Mouse (Mus musculus) CH12.LX (cell line): Measurements from ENCODE around the gene Nrxn3.

Experiments
- CTCF ChIP-seq, 2 experiments: IDR thresholded peaks in 1 of 2; conservative IDR thresholded peaks in 1 of 2; 2 replicates each; pipeline ENCODE4 v1.5.1; 2011 to 2012; ENCODE audit warnings: low read depth in 2 of 2, low read length in 2 of 2, improper control_type of control experiment in 1 of 2, inconsistent platforms in 1 of 2, mild to moderate bottlenecking in 1 of 2, moderate library complexity in 1 of 2
- EP300 ChIP-seq: IDR thresholded peaks from 2 replicates; pipeline ENCODE4 v1.6.1; 2011; ENCODE audit warnings: low read length, improper control_type of control experiment
- ETS1 ChIP-seq: conservative IDR thresholded peaks from 2 replicates; pipeline ENCODE4 v1.6.1; 2012; ENCODE audit warnings: low read depth, mild to moderate bottlenecking, inconsistent platforms, low read length, improper control_type of control experiment, moderate library complexity
- GABPA ChIP-seq: IDR thresholded peaks from 2 replicates; pipeline ENCODE4 v1.6.1; 2012; ENCODE audit warnings: low read depth, low read length, improper control_type of control experiment, inconsistent platforms; ENCODE audit not compliant: insufficient replicate concordance
- HCFC1 ChIP-seq: IDR thresholded peaks from 2 replicates; pipeline ENCODE4 v1.6.1; 2012; ENCODE audit warnings: low read depth, mild to moderate bottlenecking, inconsistent platforms, low read length, improper control_type of control experiment
- IRF4 ChIP-seq: IDR thresholded peaks from 2 replicates; pipeline ENCODE4 v1.6.1; 2014; ENCODE audit warnings: low read depth, mild to moderate bottlenecking, inconsistent platforms, low read length, improper control_type of control experiment
- MXI1 ChIP-seq: IDR thresholded peaks from 2 replicates; pipeline ENCODE4 v1.6.1; 2011; ENCODE audit warnings: mild to moderate bottlenecking, low read depth, low read length, improper control_type of control experiment
- MYC ChIP-seq: IDR thresholded peaks from 2 replicates; pipeline ENCODE4 v1.6.1; 2011; ENCODE audit warnings: low read depth, mild to moderate bottlenecking, improper control_type of control experiment, low read length
- PAX5 ChIP-seq: IDR thresholded peaks from 2 replicates; pipeline ENCODE4 v1.6.1; 2012; ENCODE audit warnings: low read length, inconsistent platforms, mixed read lengths
- POLR2A ChIP-seq: IDR thresholded peaks from 2 replicates; pipeline ENCODE4 v1.6.1; 2011; ENCODE audit warnings: low read depth, mild to moderate bottlenecking, improper control_type of control experiment, low read length
- POLR2AphosphoS2 ChIP-seq: IDR thresholded peaks from 2 replicates; pipeline ENCODE4 v1.6.1; 2011; ENCODE audit warnings: low read depth, low read length, improper control_type of control experiment
- RCOR1 ChIP-seq: conservative IDR thresholded peaks from 2 replicates; pipeline ENCODE4 v1.6.1; 2012; ENCODE audit warnings: low read depth, mild to moderate bottlenecking, inconsistent platforms, low read length, improper control_type of control experiment
- ZKSCAN1 ChIP-seq: IDR thresholded peaks from 2 replicates; pipeline ENCODE4 v1.6.1; 2012; ENCODE audit warnings: low read depth, inconsistent platforms, low read length, improper control_type of control experiment, borderline replicate concordance

- no peak for TF ChIP-seq IRF4
- TF ChIP-seq POLR2A = no peak
- TF ChIP-seq MYC = no peak
- no peak for TF ChIP-seq CTCF (conservative IDR thresholded peaks at IDR 0.05 in 1 of 2, IDR thresholded peaks at IDR 0.05 in 1 of 2; ENCODE audit: low read depth in 2 of 2, low read length in 2 of 2)
- no peak for TF ChIP-seq POLR2AphosphoS2
- TF ChIP-seq ETS1 = no peak
- no peak for TF ChIP-seq PAX5
- TF ChIP-seq HCFC1 = no peak
- TF ChIP-seq EP300 = no peak
- TF ChIP-seq GABPA = no peak
- no peak for TF ChIP-seq MXI1
- TF ChIP-seq RCOR1 = no peak
- no peak for TF ChIP-seq ZKSCAN1
Observed at GRCm38 (mm10) chr12:89993273-89993672, 1270.6 kb downstream of the Nrxn3 start.
